Mouse (Mus musculus) hindbrain, embryonic 11.5 days (tissue): ENCODE measurements around the gene Rbmx2. TPM values are rescaled to one million over a fixed set of nuclear protein-coding genes. Genes with fewer than 3 reads are reported as not detected.

Experiments
- ATAC-seq: fragments of 200-750 bp; cut with Nextera tagmentation; 2 replicates; pipeline ENCODE4 v1.8.0; 2017; ENCODE audit warnings: mild to moderate bottlenecking, moderate TSS enrichment, moderate library complexity; ENCODE audit not compliant: low FRiP score
- DNase-seq: peaks from one replicate; pipeline ENCODE4 v3.0.0-alpha.2; 2015; ENCODE audit warnings: low spot score
- H3K27ac ChIP-seq: fragments of 300-500 bp; sonication (generic); 2 replicates; pipeline ENCODE4 v1.5.1; 2014; ENCODE audit warnings: mild to moderate bottlenecking, low read depth, low read length
- H3K27me3 ChIP-seq: fragments of 300-500 bp; sonication (generic); 2 replicates; pipeline ENCODE4 v1.6.1; 2014; ENCODE audit warnings: mild to moderate bottlenecking, low read length, moderate library complexity, mixed read lengths; ENCODE audit not compliant: control insufficient read depth, insufficient read depth
- H3K36me3 ChIP-seq: fragments of 300-500 bp; sonication (generic); 2 replicates; pipeline ENCODE4 v1.6.1; 2014; ENCODE audit warnings: mild to moderate bottlenecking, low read length, moderate library complexity, mixed read lengths; ENCODE audit not compliant: control insufficient read depth, insufficient read depth
- H3K4me1 ChIP-seq: fragments of 300-500 bp; sonication (generic); replicated peaks from 2 replicates; pipeline ENCODE4 v1.6.1; 2014; ENCODE audit warnings: low read length, mixed read lengths; ENCODE audit not compliant: control insufficient read depth, insufficient read depth
- H3K4me2 ChIP-seq: fragments of 300-500 bp; sonication (generic); replicated peaks from 2 replicates; pipeline ENCODE4 v1.6.1; 2014; ENCODE audit warnings: mild to moderate bottlenecking, low read depth, low read length
- H3K4me3 ChIP-seq: fragments of 300-500 bp; sonication (generic); 2 replicates; pipeline ENCODE4 v1.5.1; 2014; ENCODE audit warnings: low read depth, low read length
- H3K9ac ChIP-seq: fragments of 300-500 bp; sonication (generic); 2 replicates; pipeline ENCODE4 v1.6.1; 2014; ENCODE audit warnings: low read depth, low read length
- H3K9me3 ChIP-seq: fragments of 300-500 bp; sonication (generic); 2 replicates; pipeline ENCODE4 v1.6.1; 2016; ENCODE audit warnings: low read length; ENCODE audit not compliant: control insufficient read depth
- WGBS: fragments of 180-500 bp; shearing (Covaris S2); extraction: QIAGEN DNeasy Blood & Tissue Kit; methylation state at CpG from one replicate; pipeline ENCODE4 v1.1.7; 2014; 5-methylcytosine and 5-hydroxymethylcytosine counted together
- polyA plus RNA-seq: library from polyadenylated mRNA; unstranded; fragments of >200 nt; fragmentation: Nextera tagmentation; extraction: Ambion mirVana; gene quantifications from 2 replicates; pipeline ENCODE4 v1.2.1, GENCODE M21; 2014

Rbmx2 gene
- polyA plus RNA-seq, 1 experiment from 2014 or later: 25.2 TPM

- Histone ChIP-seq H3K9me3 (no peaks in the 10 kb centered on the region), H3K4me3 (no peak overlapping the region), H3K36me3 (no peaks in the 10 kb centered on the region), H3K9ac (no peak overlapping the region), H3K4me1 (no peaks in the 10 kb centered on the region), H3K4me2 (no peak overlapping the region), H3K27ac (no peak overlapping the region), H3K27me3 (no peaks in the 10 kb centered on the region)
- 86% methylated on average over 8 of the region's 8 CpGs for WGBS
- ATAC-seq (no peak), DNase-seq (no peak)
Measured at GRCm38 (mm10) chrX:48712846-48713245, 18.0 kb downstream of the Rbmx2 start.

- H3K27ac ChIP-seq: no peak overlapping the region
- no peak for ATAC-seq
- H3K4me3 ChIP-seq: no peak overlapping the region
- WGBS: 83% methylated on average over 2 of the region's 2 CpGs
- H3K27me3 ChIP-seq: no peaks in the 10 kb centered on the region
- DNase-seq: no peak
- H3K9me3 ChIP-seq: no peaks in the 10 kb centered on the region
- no peak overlapping the region for H3K9ac ChIP-seq
- H3K4me2 ChIP-seq: no peak overlapping the region
- no peaks in the 10 kb centered on the region for H3K4me1 ChIP-seq
- H3K36me3 ChIP-seq: no peaks in the 10 kb centered on the region
Measured at GRCm38 (mm10) chrX:48754710-48755283, 60.0 kb downstream of the Rbmx2 start.

Other genes with a start within 250 kb of the Rbmx2 start
- gene Elf4, start 231.9 kb upstream of the Rbmx2 start, polyA plus RNA-seq: 1.9 and 2.3 TPM in 2 replicates
- gene Aifm1, start 181.4 kb upstream of the Rbmx2 start, polyA plus RNA-seq: 63.6 and 78.5 TPM in 2 replicates
- 31.6 and 32.9 TPM in 2 replicates for gene Rab33a, start 175.7 kb upstream of the Rbmx2 start, polyA plus RNA-seq
- gene Zfp280c, start 100.5 kb upstream of the Rbmx2 start, polyA plus RNA-seq: 19.9 and 21.6 TPM in 2 replicates
- 26.9 and 30.1 TPM in 2 replicates for gene Slc25a14, start 71.6 kb upstream of the Rbmx2 start, polyA plus RNA-seq
- gene Gpr119, start 20.5 kb upstream of the Rbmx2 start, polyA plus RNA-seq: not detected in 2 replicates
- not detected in 2 replicates for gene Gm595, start 182.7 kb downstream of the Rbmx2 start, polyA plus RNA-seq